Mouse (Mus musculus): Measurements from ENCODE around the gene Pola1. TPM values are rescaled to one million over a fixed set of nuclear protein-coding genes. Genes with fewer than 3 reads are reported as not detected.

Gene Pola1
- polyA plus RNA-seq (2015; fragmentation: Nextera tagmentation; extraction: Ambion mirVana), result 19.0 and 19.9 TPM in 2 replicates

GRCm38 (mm10) chrX:93631657-93632449 lies at the start of gene Pola1:
Gene Pola1, minus strand, starts transcription at chrX:93632155.
- Histone ChIP-seq H3K27ac (peak within 1 kb of the TSS; percentile 15; the same call in 1 of the 2 replicates), H3K4me1 (peaks cover 4% of the 10 kb centered on the region; the same call in 1 of the 2 replicates), H3K4me3 (peak within 1 kb of the TSS; percentile 54), H3K36me3 (no peaks in the 10 kb centered on the region), H3K9ac (peak within 1 kb of the TSS; percentile 60), H3K27me3 (peaks cover 4% of the 10 kb centered on the region; the same call in 1 of the 2 replicates), H3K4me2 (replicated peaks) (peak within 1 kb of the TSS; percentile 65), H3K9me3 (no peaks in the 10 kb centered on the region)
- WGBS, result 14% methylated on average over 53 of the region's 53 CpGs
- ATAC-seq (ENCODE audit: low FRiP score, low read depth), result peak; percentile 96

DNA sequence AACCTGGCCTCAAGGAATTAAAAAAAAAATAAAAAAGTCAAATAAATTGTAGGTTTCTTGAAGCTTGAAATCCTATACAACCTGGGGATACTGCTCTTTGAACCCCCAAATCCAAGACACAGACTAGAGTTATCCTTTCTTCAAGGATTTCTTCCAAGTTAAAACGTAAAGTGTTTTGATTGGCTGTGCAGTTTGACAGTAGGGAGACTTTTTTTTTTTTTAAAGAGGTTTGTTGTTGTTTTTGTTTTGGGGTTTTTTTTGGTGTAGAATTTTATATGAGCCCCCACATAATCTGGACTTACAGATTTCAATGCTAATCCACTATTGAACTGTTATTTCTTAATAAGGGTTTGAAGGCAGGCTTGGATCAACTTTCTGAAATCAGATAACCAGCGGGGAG lies 44.3 kb upstream of the Pola1 start:
- peak overlapping the region; percentile 63 for H3K4me2 ChIP-seq (replicated peaks)
- no peaks in the 10 kb centered on the region for H3K9me3 ChIP-seq
- peak overlapping the region; percentile 42 for H3K4me3 ChIP-seq

GRCm38 (mm10) chrX:93674836-93675795 lies 43.2 kb upstream of the Pola1 start:
- Histone ChIP-seq H3K27me3 (no peaks in the 10 kb centered on the region), H3K4me2 (replicated peaks) (peak overlapping the region; percentile 63), H3K9ac (peak overlapping the region; percentile 35; the same call in 1 of the 2 replicates), H3K27ac (peak overlapping the region; percentile 74), H3K36me3 (no peaks in the 10 kb centered on the region), H3K4me3 (peak overlapping the region; percentile 42), H3K4me1 (no peaks in the 10 kb centered on the region), H3K9me3 (no peaks in the 10 kb centered on the region)
- whole genome bisulfite sequencing, result 16% methylated on average over 19 of the region's 19 CpGs
- peak; percentile 99 for ATAC-seq (ENCODE audit: low FRiP score, low read depth)

More for the DNA sequence above, 44.3 kb upstream of the Pola1 start:
- no peak overlapping the region for H3K9ac ChIP-seq
- no peaks in the 10 kb centered on the region for H3K27me3 ChIP-seq
- no peaks in the 10 kb centered on the region for H3K4me1 ChIP-seq
- 62% methylated on average over 2 of the region's 2 CpGs for WGBS
- H3K27ac ChIP-seq, result no peak overlapping the region
- H3K36me3 ChIP-seq, result no peaks in the 10 kb centered on the region
- ATAC-seq (ENCODE audit: low FRiP score, low read depth), result no peak

DNA sequence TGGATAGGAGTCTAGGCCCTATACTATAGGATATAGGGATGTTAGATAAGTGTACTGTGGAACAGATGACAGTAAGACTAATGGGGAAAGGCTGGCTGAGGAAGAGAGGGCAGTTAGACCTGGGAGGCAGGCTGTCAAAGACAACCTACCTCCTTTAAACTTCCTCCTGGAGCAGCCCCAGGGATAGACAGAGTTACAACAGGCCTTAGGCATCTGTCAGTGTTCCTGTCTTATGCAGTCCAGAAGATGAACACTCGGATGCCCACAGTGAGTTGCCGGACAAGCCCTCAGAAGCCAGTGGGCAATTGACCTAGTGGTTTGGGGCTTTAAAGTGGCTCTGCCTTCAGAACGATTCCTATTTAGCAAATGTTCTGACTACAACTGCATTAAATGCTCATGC lies 42.5 kb upstream of the Pola1 start:
- Histone ChIP-seq H3K9ac (no peak overlapping the region), H3K4me2 (replicated peaks) (peak overlapping the region; percentile 63), H3K36me3 (no peaks in the 10 kb centered on the region), H3K27me3 (no peaks in the 10 kb centered on the region), H3K9me3 (no peaks in the 10 kb centered on the region), H3K4me1 (no peaks in the 10 kb centered on the region), H3K27ac (peak overlapping the region; percentile 15; the same call in 1 of the 2 replicates), H3K4me3 (peak overlapping the region; percentile 42)
- WGBS, result 58% methylated on average over 3 of the region's 3 CpGs
- peak; percentile 7; the same call in 1 of the 2 replicates for ATAC-seq (ENCODE audit: low FRiP score, low read depth)

GRCm38 (mm10) chrX:93664787-93665186 lies 32.8 kb upstream of the Pola1 start:
- ATAC-seq (ENCODE audit: low FRiP score, low read depth), result no peak
- Histone ChIP-seq H3K9ac (no peak overlapping the region), H3K36me3 (no peaks in the 10 kb centered on the region), H3K4me1 (no peaks in the 10 kb centered on the region), H3K27ac (no peak overlapping the region), H3K4me3 (no peak overlapping the region), H3K9me3 (no peaks in the 10 kb centered on the region), H3K4me2 (replicated peaks) (no peak overlapping the region), H3K27me3 (no peaks in the 10 kb centered on the region)
- WGBS, result 76% methylated on average over 4 of the region's 4 CpGs

DNA sequence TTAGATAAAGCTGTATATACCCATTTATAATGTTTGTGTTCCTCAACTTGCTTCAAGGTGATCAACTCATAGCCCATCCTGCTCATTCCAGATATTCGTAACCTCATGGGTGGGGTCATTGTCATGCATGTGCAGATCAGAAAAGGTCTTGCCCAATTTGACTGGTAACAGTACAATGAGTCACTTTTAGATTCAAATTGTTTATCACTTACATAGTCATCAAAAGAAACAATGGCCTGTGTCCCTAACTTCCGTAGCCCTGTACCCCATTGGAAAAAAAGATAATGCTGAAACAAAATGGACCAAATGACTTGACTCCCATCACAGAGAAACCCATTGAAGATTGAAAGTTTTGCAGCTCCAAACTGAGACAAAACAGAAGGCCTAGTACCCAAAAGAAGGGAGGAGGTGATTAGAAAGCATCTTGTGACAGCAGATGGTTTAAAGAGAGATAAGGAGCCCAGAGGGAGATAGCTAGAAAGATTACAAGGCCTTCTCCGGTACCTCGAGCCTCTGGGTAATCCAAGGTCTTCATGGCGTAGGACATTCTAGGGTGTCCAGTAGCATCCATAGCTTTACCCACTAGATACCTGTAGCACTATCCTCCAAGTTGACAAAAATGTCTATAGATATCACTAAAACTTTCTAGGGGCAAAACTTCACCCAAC lies 32.1 kb upstream of the Pola1 start:
- Histone ChIP-seq H3K36me3 (no peaks in the 10 kb centered on the region), H3K9me3 (no peaks in the 10 kb centered on the region), H3K4me3 (no peak overlapping the region), H3K4me1 (no peaks in the 10 kb centered on the region), H3K4me2 (replicated peaks) (no peak overlapping the region), H3K9ac (no peak overlapping the region), H3K27ac (no peak overlapping the region), H3K27me3 (no peaks in the 10 kb centered on the region)
- no peak for ATAC-seq (ENCODE audit: low FRiP score, low read depth)
- 85% methylated on average over 5 of the region's 5 CpGs for WGBS

GRCm38 (mm10) chrX:93655153-93655552 lies 23.2 kb upstream of the Pola1 start:
- WGBS, result 78% methylated on average over 5 of the region's 5 CpGs
- ATAC-seq (ENCODE audit: low FRiP score, low read depth), result no peak
- H3K9me3 ChIP-seq, result no peaks in the 10 kb centered on the region

GRCm38 (mm10) chrX:93654218-93655002 lies 22.5 kb upstream of the Pola1 start, which contains the start of gene Pcyt1b:
Gene Pcyt1b, plus strand, starts transcription at chrX:93654863.
- H3K9ac ChIP-seq, result no peak within 1 kb of the TSS

More at GRCm38 (mm10) chrX:93655153-93655552, 23.2 kb upstream of the Pola1 start:
- H3K36me3 ChIP-seq, result no peaks in the 10 kb centered on the region
- H3K27ac ChIP-seq, result no peak overlapping the region
- no peak overlapping the region for H3K9ac ChIP-seq
- H3K27me3 ChIP-seq, result no peaks in the 10 kb centered on the region
- no peaks in the 10 kb centered on the region for H3K4me1 ChIP-seq
- no peak overlapping the region for H3K4me2 ChIP-seq (replicated peaks)
- H3K4me3 ChIP-seq, result no peak overlapping the region

DNA sequence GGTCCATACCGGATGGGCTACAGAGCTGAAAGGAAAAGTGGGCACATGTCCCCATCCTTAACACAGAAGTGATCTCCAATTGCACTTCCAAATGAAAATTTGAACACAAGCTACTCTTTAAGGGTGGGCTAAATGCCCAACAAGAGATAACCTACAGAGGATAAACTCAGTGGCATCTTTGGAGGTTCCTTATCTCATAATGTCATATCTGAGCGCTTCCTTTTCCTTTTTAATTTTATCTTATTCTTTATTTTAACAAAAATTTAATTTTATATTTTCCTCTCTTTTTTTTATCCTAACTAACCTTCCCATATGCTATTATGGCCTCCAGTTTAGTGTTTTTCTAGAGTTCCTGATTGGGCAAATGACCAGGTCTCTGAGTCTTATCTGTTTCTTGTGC lies 18.8 kb upstream of the Pola1 start:
- no peaks in the 10 kb centered on the region for H3K36me3 ChIP-seq
- no peaks in the 10 kb centered on the region for H3K9me3 ChIP-seq
- no peaks in the 10 kb centered on the region for H3K4me1 ChIP-seq
- ATAC-seq (ENCODE audit: low FRiP score, low read depth), result no peak
- no peak overlapping the region for H3K4me2 ChIP-seq (replicated peaks)
- no peak overlapping the region for H3K27ac ChIP-seq
- no peak overlapping the region for H3K9ac ChIP-seq
- WGBS, result 93% methylated on average over 2 of the region's 2 CpGs
- no peak overlapping the region for H3K4me3 ChIP-seq
- no peaks in the 10 kb centered on the region; the same call in 1 of the 2 replicates for H3K27me3 ChIP-seq

More at GRCm38 (mm10) chrX:93654218-93655002, 22.5 kb upstream of the Pola1 start, which contains the start of gene Pcyt1b:
- ATAC-seq (ENCODE audit: low FRiP score, low read depth), result no peak
- Histone ChIP-seq H3K4me3 (no peak within 1 kb of the TSS), H3K4me2 (replicated peaks) (no peak within 1 kb of the TSS), H3K9me3 (no peaks in the 10 kb centered on the region), H3K27ac (no peak within 1 kb of the TSS), H3K36me3 (no peaks in the 10 kb centered on the region), H3K27me3 (no peaks in the 10 kb centered on the region), H3K4me1 (no peaks in the 10 kb centered on the region)
- 45% methylated on average over 3 of the region's 3 CpGs for WGBS

DNA sequence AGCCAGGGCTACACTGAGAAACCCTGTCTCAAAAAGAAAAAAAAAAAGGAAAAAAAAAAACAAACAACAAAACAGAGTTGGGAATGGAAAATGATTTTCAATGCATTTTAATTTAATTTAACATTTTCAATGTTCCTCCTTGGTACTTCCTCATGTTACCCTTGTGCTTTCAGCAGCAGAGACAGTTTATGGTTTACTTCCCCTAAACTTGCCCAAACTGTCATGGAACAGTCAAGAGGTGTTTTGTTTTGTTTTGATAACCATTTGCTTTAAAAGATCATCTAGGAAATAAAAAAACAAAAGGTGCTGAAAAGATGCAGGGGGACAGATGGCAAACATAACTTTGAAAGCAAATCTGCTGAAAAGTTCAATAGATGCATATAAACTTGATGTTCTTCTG lies 12.1 kb upstream of the Pola1 start:
- H3K4me1 ChIP-seq, result no peaks in the 10 kb centered on the region
- no peak overlapping the region for H3K4me3 ChIP-seq
- no peak for ATAC-seq (ENCODE audit: low FRiP score, low read depth)
- H3K9ac ChIP-seq, result no peak overlapping the region
- no peak overlapping the region for H3K4me2 ChIP-seq (replicated peaks)
- no peaks in the 10 kb centered on the region for H3K9me3 ChIP-seq
- H3K36me3 ChIP-seq, result no peaks in the 10 kb centered on the region
- no peaks in the 10 kb centered on the region; the same call in 1 of the 2 replicates for H3K27me3 ChIP-seq
- H3K27ac ChIP-seq, result no peak overlapping the region

GRCm38 (mm10) chrX:93643600-93643999 lies 11.6 kb upstream of the Pola1 start:
- Histone ChIP-seq H3K4me2 (replicated peaks) (no peak overlapping the region), H3K4me3 (no peak overlapping the region), H3K9ac (no peak overlapping the region), H3K4me1 (no peaks in the 10 kb centered on the region), H3K27ac (no peak overlapping the region), H3K27me3 (no peaks in the 10 kb centered on the region; the same call in 1 of the 2 replicates), H3K36me3 (no peaks in the 10 kb centered on the region), H3K9me3 (no peaks in the 10 kb centered on the region)
- ATAC-seq (ENCODE audit: low FRiP score, low read depth), result no peak
- 84% methylated on average over 3 of the region's 3 CpGs for WGBS

All from limb, embryonic 13.5 days (tissue).